Mouse (Mus musculus) hindbrain, embryonic 11.5 days (tissue): ENCODE results near the gene Tnip1. TPM values are rescaled to one million over a fixed set of nuclear protein-coding genes. Genes with fewer than 3 reads are reported as not detected.
A peak's percentile ranks its signal among the peaks of the same experiment; 100 is the strongest.

Source experiments
- ATAC-seq: fragments of 200-750 bp; cut with Nextera tagmentation; 2 replicates; pipeline ENCODE4 v1.8.0; 2017; ENCODE audit warnings: mild to moderate bottlenecking, moderate TSS enrichment, moderate library complexity; ENCODE audit not compliant: low FRiP score
- DNase-seq: peaks from one replicate; pipeline ENCODE4 v3.0.0-alpha.2; 2015; ENCODE audit warnings: low spot score
- H3K27ac ChIP-seq: fragments of 300-500 bp; sonication (generic); 2 replicates; pipeline ENCODE4 v1.5.1; 2014; ENCODE audit warnings: mild to moderate bottlenecking, low read depth, low read length
- H3K27me3 ChIP-seq: fragments of 300-500 bp; sonication (generic); 2 replicates; pipeline ENCODE4 v1.6.1; 2014; ENCODE audit warnings: mild to moderate bottlenecking, low read length, moderate library complexity, mixed read lengths; ENCODE audit not compliant: control insufficient read depth, insufficient read depth
- H3K36me3 ChIP-seq: fragments of 300-500 bp; sonication (generic); 2 replicates; pipeline ENCODE4 v1.6.1; 2014; ENCODE audit warnings: mild to moderate bottlenecking, low read length, moderate library complexity, mixed read lengths; ENCODE audit not compliant: control insufficient read depth, insufficient read depth
- H3K4me1 ChIP-seq: fragments of 300-500 bp; sonication (generic); replicated peaks from 2 replicates; pipeline ENCODE4 v1.6.1; 2014; ENCODE audit warnings: low read length, mixed read lengths; ENCODE audit not compliant: control insufficient read depth, insufficient read depth
- H3K4me2 ChIP-seq: fragments of 300-500 bp; sonication (generic); replicated peaks from 2 replicates; pipeline ENCODE4 v1.6.1; 2014; ENCODE audit warnings: mild to moderate bottlenecking, low read depth, low read length
- H3K4me3 ChIP-seq: fragments of 300-500 bp; sonication (generic); 2 replicates; pipeline ENCODE4 v1.5.1; 2014; ENCODE audit warnings: low read depth, low read length
- H3K9ac ChIP-seq: fragments of 300-500 bp; sonication (generic); 2 replicates; pipeline ENCODE4 v1.6.1; 2014; ENCODE audit warnings: low read depth, low read length
- H3K9me3 ChIP-seq: fragments of 300-500 bp; sonication (generic); 2 replicates; pipeline ENCODE4 v1.6.1; 2016; ENCODE audit warnings: low read length; ENCODE audit not compliant: control insufficient read depth
- WGBS: fragments of 180-500 bp; shearing (Covaris S2); extraction: QIAGEN DNeasy Blood & Tissue Kit; methylation state at CpG from one replicate; pipeline ENCODE4 v1.1.7; 2014; 5-methylcytosine and 5-hydroxymethylcytosine counted together
- polyA plus RNA-seq: library from polyadenylated mRNA; unstranded; fragments of >200 nt; fragmentation: Nextera tagmentation; extraction: Ambion mirVana; gene quantifications from 2 replicates; pipeline ENCODE4 v1.2.1, GENCODE M21; 2014

Tnip1 gene
- polyA plus RNA-seq, 1 experiment from 2014 or later: 10.3 TPM

DNA sequence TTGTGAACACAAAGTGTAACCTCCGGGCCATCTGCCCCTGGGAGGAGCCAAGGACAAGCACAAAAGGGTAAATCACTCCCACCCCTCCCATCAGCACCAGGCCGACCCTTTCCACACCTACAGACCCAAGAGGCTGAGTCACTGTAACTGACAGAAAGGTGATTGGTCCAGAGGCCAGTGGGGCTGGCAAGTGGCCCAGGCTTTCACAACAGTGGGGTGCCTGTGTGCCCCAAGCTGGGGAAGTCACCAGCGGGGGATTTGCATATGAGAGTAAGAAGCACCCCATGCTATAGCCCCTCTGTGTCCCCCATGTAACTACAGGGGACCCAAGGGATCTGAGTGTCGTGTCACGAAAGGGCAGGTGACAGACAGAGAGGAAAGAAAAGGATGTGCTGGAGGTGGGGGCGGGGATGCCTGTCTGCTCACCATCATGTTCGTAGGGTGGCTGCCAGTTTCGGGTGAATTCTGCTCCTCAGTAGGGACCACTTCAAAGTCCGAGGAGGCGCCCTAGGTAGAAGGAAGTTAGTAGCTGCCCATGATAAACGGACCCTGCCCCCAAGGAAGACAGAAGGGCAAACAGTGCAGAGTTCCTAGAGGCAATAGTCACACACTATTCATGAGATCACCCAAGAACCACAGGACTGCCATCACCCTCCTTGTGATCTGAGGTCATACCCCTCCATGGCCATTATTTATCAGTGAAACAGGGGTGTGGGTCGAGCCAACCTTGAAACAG, 26.5 kb downstream of the Tnip1 start:
- no peak overlapping the region for H3K4me3 ChIP-seq
- no peaks in the 10 kb centered on the region for H3K36me3 ChIP-seq
- H3K27ac ChIP-seq: no peak overlapping the region
- no peak overlapping the region for H3K9ac ChIP-seq
- no peaks in the 10 kb centered on the region for H3K9me3 ChIP-seq
- H3K4me1 ChIP-seq: no peaks in the 10 kb centered on the region
- ATAC-seq (no peak), DNase-seq (no peak)
- 42% methylated on average over 12 of the region's 12 CpGs for WGBS
- no peak overlapping the region for H3K4me2 ChIP-seq
- H3K27me3 ChIP-seq: no peaks in the 10 kb centered on the region

DNA sequence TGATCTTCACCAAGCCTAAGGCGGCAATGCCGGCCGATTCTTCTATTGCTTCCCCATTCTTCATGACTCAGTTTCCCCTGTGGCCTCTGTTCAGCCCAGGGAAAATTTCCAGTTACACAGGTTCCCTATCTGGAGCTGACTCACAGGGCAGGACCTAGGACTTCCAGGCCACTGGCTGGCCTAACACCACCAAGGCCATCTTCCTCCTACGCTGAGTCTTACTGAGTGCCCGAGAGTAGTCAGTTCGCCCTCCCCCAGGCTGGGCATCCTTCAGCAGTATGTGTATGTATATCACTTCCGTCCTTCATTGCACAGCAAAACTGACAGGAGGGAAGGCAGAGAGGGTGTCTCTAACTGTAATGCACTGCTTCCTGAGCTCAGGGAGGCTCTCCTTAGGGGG, 28.5 kb downstream of the Tnip1 start:
- Histone ChIP-seq H3K4me1 (no peaks in the 10 kb centered on the region), H3K27ac (no peak overlapping the region), H3K27me3 (no peaks in the 10 kb centered on the region), H3K4me2 (no peak overlapping the region), H3K4me3 (no peak overlapping the region), H3K36me3 (no peaks in the 10 kb centered on the region), H3K9ac (no peak overlapping the region), H3K9me3 (no peaks in the 10 kb centered on the region)
- 96% methylated on average over 7 of the region's 7 CpGs for WGBS
- ATAC-seq (no peak), DNase-seq (no peak)

DNA sequence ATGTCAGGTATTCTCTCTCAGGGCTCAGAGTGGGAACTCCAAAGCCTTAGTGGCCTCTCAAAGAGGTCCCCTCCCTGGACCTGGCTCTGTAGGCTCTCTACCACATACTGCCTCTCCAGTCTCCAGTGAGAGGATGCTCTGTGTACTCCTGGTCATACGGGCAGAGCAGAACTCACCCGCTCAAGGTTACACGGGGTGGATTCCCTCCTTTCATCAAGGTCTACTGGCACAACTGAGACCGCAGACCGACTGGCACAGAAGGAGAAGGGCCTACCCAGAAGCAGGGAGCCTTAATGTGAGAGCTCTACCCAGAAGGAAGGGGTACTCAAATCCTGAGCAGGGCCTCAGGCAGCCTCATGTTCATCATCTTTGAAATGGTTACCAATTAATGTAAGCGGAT, 30.2 kb downstream of the Tnip1 start:
- H3K36me3 ChIP-seq: no peaks in the 10 kb centered on the region
- H3K4me1 ChIP-seq: no peaks in the 10 kb centered on the region
- H3K4me2 ChIP-seq: no peak overlapping the region
- WGBS: 94% methylated on average over 6 of the region's 6 CpGs
- H3K4me3 ChIP-seq: no peak overlapping the region
- no peak overlapping the region for H3K9ac ChIP-seq
- H3K27ac ChIP-seq: no peak overlapping the region
- DNase-seq: no peak
- no peaks in the 10 kb centered on the region for H3K27me3 ChIP-seq
- no peak for ATAC-seq
- no peaks in the 10 kb centered on the region for H3K9me3 ChIP-seq

GRCm38 (mm10) chr11:54931405-54932093, 31.2 kb downstream of the Tnip1 start:
- no peak overlapping the region for H3K4me2 ChIP-seq
- no peak overlapping the region for H3K27ac ChIP-seq
- H3K4me3 ChIP-seq: no peak overlapping the region
- H3K36me3 ChIP-seq: no peaks in the 10 kb centered on the region
- H3K27me3 ChIP-seq: no peaks in the 10 kb centered on the region
- peak; percentile 56 for DNase-seq
- ATAC-seq: no peak
- WGBS: 55% methylated on average over 5 of the region's 5 CpGs
- no peaks in the 10 kb centered on the region for H3K4me1 ChIP-seq
- no peaks in the 10 kb centered on the region for H3K9me3 ChIP-seq
- no peak overlapping the region for H3K9ac ChIP-seq

GRCm38 (mm10) chr11:54930318-54930979, 32.3 kb downstream of the Tnip1 start:
- H3K4me1 ChIP-seq: no peaks in the 10 kb centered on the region
- H3K27me3 ChIP-seq: no peaks in the 10 kb centered on the region
- ATAC-seq (no peak), DNase-seq (peak; percentile 75)
- no peaks in the 10 kb centered on the region for H3K9me3 ChIP-seq
- H3K27ac ChIP-seq: no peak overlapping the region
- H3K4me3 ChIP-seq: no peak overlapping the region
- 68% methylated on average over 7 of the region's 7 CpGs for WGBS
- H3K36me3 ChIP-seq: no peaks in the 10 kb centered on the region
- no peak overlapping the region for H3K4me2 ChIP-seq
- no peak overlapping the region for H3K9ac ChIP-seq

- Histone ChIP-seq H3K27me3 (no peaks in the 10 kb centered on the region), H3K36me3 (no peaks in the 10 kb centered on the region), H3K4me1 (no peaks in the 10 kb centered on the region), H3K4me2 (no peak overlapping the region), H3K27ac (no peak overlapping the region), H3K4me3 (no peak overlapping the region), H3K9ac (no peak overlapping the region), H3K9me3 (no peaks in the 10 kb centered on the region)
- DNase-seq: no peak
- no peak for ATAC-seq
- 90% methylated on average over 8 of the region's 8 CpGs for WGBS
These were observed 33.0 kb downstream of the Tnip1 start for GRCm38 (mm10) chr11:54929744-54930143.

GRCm38 (mm10) chr11:54929290-54929689, 33.4 kb downstream of the Tnip1 start:
- no peak for ATAC-seq
- Histone ChIP-seq H3K4me3 (no peak overlapping the region), H3K27ac (no peak overlapping the region), H3K9ac (no peak overlapping the region), H3K36me3 (no peaks in the 10 kb centered on the region), H3K4me1 (no peaks in the 10 kb centered on the region), H3K4me2 (no peak overlapping the region), H3K27me3 (no peaks in the 10 kb centered on the region), H3K9me3 (no peaks in the 10 kb centered on the region)
- no peak for DNase-seq
- WGBS: 97% methylated on average over 6 of the region's 6 CpGs

DNA sequence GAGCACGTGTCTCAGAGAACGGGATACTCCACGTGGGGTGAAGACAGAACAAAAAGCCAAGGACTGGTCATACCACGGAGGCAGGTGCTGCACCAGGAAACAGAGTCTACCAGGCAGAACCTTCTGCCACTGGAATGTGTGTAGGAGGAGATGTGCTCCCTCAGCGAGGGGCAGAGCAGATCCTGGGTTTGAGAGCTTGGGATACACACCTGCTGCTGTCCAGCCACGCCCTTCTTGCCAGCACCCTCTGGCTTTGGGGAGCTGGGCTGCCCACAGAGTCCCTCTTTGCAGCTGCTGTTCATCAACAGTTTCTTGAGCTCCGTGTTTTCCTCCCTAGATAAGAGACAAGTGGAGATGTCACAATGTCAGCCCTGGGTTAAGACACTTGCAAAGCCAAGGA, 33.8 kb downstream of the Tnip1 start:
- no peaks in the 10 kb centered on the region for H3K27me3 ChIP-seq
- H3K27ac ChIP-seq: no peak overlapping the region
- WGBS: 85% methylated on average over 7 of the region's 7 CpGs
- no peak overlapping the region for H3K9ac ChIP-seq
- ATAC-seq (no peak), DNase-seq (no peak)
- H3K4me3 ChIP-seq: no peak overlapping the region
- H3K4me2 ChIP-seq: no peak overlapping the region
- no peaks in the 10 kb centered on the region for H3K9me3 ChIP-seq
- H3K4me1 ChIP-seq: no peaks in the 10 kb centered on the region
- H3K36me3 ChIP-seq: no peaks in the 10 kb centered on the region
